In the genomic region with DNA sequence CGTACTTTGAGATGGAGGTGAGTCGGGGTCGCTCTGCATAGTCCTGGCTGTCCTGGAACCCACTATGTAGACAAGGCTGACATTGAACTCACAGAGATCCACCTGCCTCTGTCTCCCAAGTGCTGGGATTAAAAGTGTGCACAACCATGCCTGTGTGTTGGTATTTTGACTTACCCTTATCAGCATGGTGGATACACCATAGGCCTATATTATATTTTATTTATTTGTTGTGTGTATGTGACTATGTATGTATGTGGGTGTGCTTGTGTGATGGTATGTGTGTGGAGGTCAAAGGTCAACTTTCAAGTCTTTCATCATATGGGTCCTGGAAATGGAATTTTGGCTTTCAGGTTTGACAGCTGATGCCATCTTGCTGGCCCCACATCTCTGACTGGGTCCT, we compare ENCODE assay signal across 25 mouse cellular contexts. TPM values are rescaled to one million over a fixed set of nuclear protein-coding genes. Genes with fewer than 3 reads are reported as not detected.
DNase-seq lines count a peak whose midpoint lies in the region; ATAC-seq and TF ChIP-seq lines count a peak whose summit lies in the region.
"Had no signal": no experiment of that assay in that cellular context is flagged by ENCODE, and none has a peak within 500 bp of the region (broad histone marks: within the 10 kb centered on the region; RNA-seq: fewer than 3 reads in every experiment).

No protein-coding gene starts in this region.

- no peak for TF ChIP-seq CTCF in liver, embryonic 14.5 days (IDR thresholded peaks at IDR 0.05; ENCODE audit: low read depth)

- H3K4me2 ChIP-seq in liver, embryonic 11.5 days = peak overlapping the region; percentile 97
- H3K4me2 ChIP-seq in liver, embryonic 14.5 days (ENCODE audit: low read depth) = peak overlapping the region; percentile 98
- H3K4me2 ChIP-seq: midbrain, embryonic 11.5 days had no signal

- ATAC-seq in liver, embryonic 11.5 days (replicated peaks; ENCODE audit: low FRiP score) = no peak
- no peak for ATAC-seq in liver, embryonic 14.5 days (ENCODE audit: insufficient read depth)
- ATAC-seq: forebrain, embryonic 14.5 days had no signal

- no peaks in the 10 kb centered on the region; the same call in 1 of the 2 replicates for H3K36me3 ChIP-seq in liver, embryonic 11.5 days (ENCODE audit: control insufficient read depth, insufficient read depth, low read length)
- H3K36me3 ChIP-seq in liver, embryonic 14.5 days (replicated peaks; ENCODE audit: control insufficient read depth, insufficient read depth, low read depth) = no peaks in the 10 kb centered on the region; the same call in 1 of the 2 replicates
- H3K36me3 ChIP-seq: embryonic facial prominence, embryonic 13.5 days; heart, embryonic 15.5 days; lung, embryonic 15.5 days had no signal

- peak; percentile 82 for DNase-seq in heart, adult 11 months
- no peak for DNase-seq in heart, adult 9 months (ENCODE audit: low spot score in 2 of 2)
- DNase-seq in liver, embryonic 11.5 days (ENCODE audit: low spot score) = no peak
- no peak for DNase-seq in liver
- DNase-seq in liver, embryonic 14.5 days (ENCODE audit: low read depth in 3 of 3, low spot score in 3 of 3) = no peak
- no peak for DNase-seq in thymus, postnatal 25 days
- no peak for DNase-seq in embryo, embryonic 11 days
- DNase-seq: adrenal gland, postnatal 14 days; B cell, adult 2 months; kidney, adult 2 months; thymus, adult 2 months had no signal

- no peak for TF ChIP-seq EP300 in liver, embryonic 14.5 days (IDR thresholded peaks at IDR 0.05; ENCODE audit: low read depth)

- H3K27me3 ChIP-seq in liver, embryonic 11.5 days (replicated peaks; ENCODE audit: control insufficient read depth, insufficient read depth, low read length) = no peaks in the 10 kb centered on the region
- no peaks in the 10 kb centered on the region for H3K27me3 ChIP-seq in liver, embryonic 14.5 days (ENCODE audit: control insufficient read depth, insufficient read depth, low read length)
- H3K27me3 ChIP-seq: embryonic facial prominence, embryonic 13.5 days; heart, embryonic 15.5 days; limb, embryonic 12.5 days; lung, embryonic 15.5 days had no signal

- H3K9me3 ChIP-seq in liver, embryonic 11.5 days (ENCODE audit: control insufficient read depth, low read length) = no peaks in the 10 kb centered on the region
- no peaks in the 10 kb centered on the region for H3K9me3 ChIP-seq in liver, embryonic 14.5 days (ENCODE audit: control insufficient read depth, low read length)
- H3K9me3 ChIP-seq: embryonic facial prominence, embryonic 13.5 days; heart, embryonic 15.5 days; limb, embryonic 12.5 days; lung, embryonic 15.5 days had no signal

- H3K4me1 ChIP-seq in liver, embryonic 11.5 days (replicated peaks; ENCODE audit: control insufficient read depth, insufficient read depth, low read length) = peaks cover 62% of the 10 kb centered on the region
- peaks cover 39 to 44% of the 10 kb centered on the region in 2 experiments for H3K4me1 ChIP-seq in liver, embryonic 14.5 days (replicated peaks; ENCODE audit: control insufficient read depth in 2 of 2, insufficient read depth in 2 of 2, low read length in 1 of 2)

- peak overlapping the region; percentile 76 for H3K4me3 ChIP-seq in liver, embryonic 11.5 days (ENCODE audit: low read depth, low read length)
- peak overlapping the region; percentile 80 to 96 for H3K4me3 ChIP-seq in liver, embryonic 14.5 days (ENCODE audit: insufficient read depth in 1 of 2, low read depth in 2 of 2, low read length in 2 of 2)
- H3K4me3 ChIP-seq: lung, embryonic 15.5 days had no signal

- WGBS in liver, embryonic 11.5 days = 83% methylated on average over 3 of the region's 3 CpGs
- WGBS in liver, embryonic 14.5 days (ENCODE audit: insufficient replicate concordance) = 74% methylated on average over 3 of the region's 3 CpGs

- peak overlapping the region; percentile 93 for H3K9ac ChIP-seq in liver, embryonic 11.5 days (ENCODE audit: low read depth, low read length)
- H3K9ac ChIP-seq in liver, embryonic 14.5 days (replicated peaks) = peak overlapping the region; percentile 98
- H3K9ac ChIP-seq: heart, embryonic 15.5 days; hindbrain, embryonic 14.5 days; limb, embryonic 12.5 days; lung, embryonic 15.5 days had no signal

- H3K27ac ChIP-seq in liver, embryonic 11.5 days (ENCODE audit: low read depth, low read length) = peak overlapping the region; percentile 28
- H3K27ac ChIP-seq in liver, embryonic 14.5 days = peak overlapping the region; percentile 95
- H3K27ac ChIP-seq: embryonic facial prominence, embryonic 13.5 days; hindbrain, embryonic 14.5 days; kidney, postnatal 0 days; lung, embryonic 15.5 days; macrophage; stomach, postnatal 0 days had no signal

RNA-seq across cellular contexts. Expression of gene Sept8, which starts 3.3 kb away (rescaled TPM):
- polyA plus RNA-seq in liver, embryonic 11.5 days (2014; fragmentation: Nextera tagmentation; extraction: Ambion mirVana) = 43.4 and 47.4 TPM in 2 replicates
- 25.4 and 33.1 TPM in 2 replicates for polyA plus RNA-seq in liver, embryonic 14.5 days (2012; rRNA removed)
- polyA plus RNA-seq in liver, embryonic 14.5 days (2014; fragmentation: Nextera tagmentation; extraction: Ambion mirVana) = 18.3 and 21.5 TPM in 2 replicates

RNA-seq across cellular contexts. Expression of gene Sowaha, which starts 42.3 kb away (rescaled TPM):
- 1.1 and 1.5 TPM in 2 replicates for polyA plus RNA-seq in liver, embryonic 11.5 days (2014; fragmentation: Nextera tagmentation; extraction: Ambion mirVana)
- polyA plus RNA-seq in liver, embryonic 14.5 days (2012; rRNA removed) = 15.4 and 15.5 TPM in 2 replicates
- 13.1 and 13.8 TPM in 2 replicates for polyA plus RNA-seq in liver, embryonic 14.5 days (2014; fragmentation: Nextera tagmentation; extraction: Ambion mirVana)
- polyA plus RNA-seq: macrophage had no signal

RNA-seq across cellular contexts. Expression of gene Gm9945, which starts 42.4 kb away (rescaled TPM):
- polyA plus RNA-seq in liver, embryonic 11.5 days (2014; fragmentation: Nextera tagmentation; extraction: Ambion mirVana) = not detected in 2 replicates
- 0.10 and 0.27 TPM in 2 replicates for polyA plus RNA-seq in liver, embryonic 14.5 days (2012; rRNA removed)
- 0.46 and 0.56 TPM in 2 replicates for polyA plus RNA-seq in liver, embryonic 14.5 days (2014; fragmentation: Nextera tagmentation; extraction: Ambion mirVana)
- polyA plus RNA-seq: embryonic facial prominence, embryonic 13.5 days; heart, embryonic 15.5 days; intestine, embryonic 14.5 days; kidney, adult 2 months; kidney, postnatal 0 days; large intestine, adult 2 months; limb, embryonic 12.5 days; lung, embryonic 15.5 days; macrophage; stomach, postnatal 0 days; thymus, adult 2 months had no signal

RNA-seq across cellular contexts. Expression of gene Kif3a, which starts 44.8 kb away (rescaled TPM):
- polyA plus RNA-seq in liver, embryonic 11.5 days (2014; fragmentation: Nextera tagmentation; extraction: Ambion mirVana) = 22.3 and 27.4 TPM in 2 replicates
- 2.1 and 3.3 TPM in 2 replicates for polyA plus RNA-seq in liver, embryonic 14.5 days (2012; rRNA removed)
- 6.4 and 7.7 TPM in 2 replicates for polyA plus RNA-seq in liver, embryonic 14.5 days (2014; fragmentation: Nextera tagmentation; extraction: Ambion mirVana)

RNA-seq across cellular contexts. Expression of gene Gm9837, which starts 52.1 kb away (rescaled TPM):
- polyA plus RNA-seq in liver, embryonic 11.5 days (2014; fragmentation: Nextera tagmentation; extraction: Ambion mirVana) = not detected in 2 replicates
- not detected in 2 replicates for polyA plus RNA-seq in liver, embryonic 14.5 days (2012; rRNA removed)
- polyA plus RNA-seq in liver, embryonic 14.5 days (2014; fragmentation: Nextera tagmentation; extraction: Ambion mirVana) = not detected in 2 replicates
- polyA plus RNA-seq: embryonic facial prominence, embryonic 13.5 days; forebrain, embryonic 14.5 days; frontal cortex, adult 2 months; heart, embryonic 15.5 days; hindbrain, embryonic 14.5 days; intestine, embryonic 14.5 days; kidney, adult 2 months; kidney, postnatal 0 days; large intestine, adult 2 months; limb, embryonic 12.5 days; lung, embryonic 15.5 days; macrophage; midbrain, embryonic 11.5 days; midbrain, postnatal 0 days; stomach, postnatal 0 days; thymus, adult 2 months had no signal
